Mouse (Mus musculus) heart, adult 2 months (tissue): ENCODE data around the gene Zswim5. TPM values are rescaled to one million over a fixed set of nuclear protein-coding genes. Genes with fewer than 3 reads are reported as not detected.
A peak's percentile ranks its signal among the peaks of the same experiment; 100 is the strongest.

ENCODE experiments used
- DNase-seq, 2 experiments: peaks; one replicate each; pipeline ENCODE4 v3.0.0; 2021
- H3K27ac ChIP-seq: fragments of 200-600 bp; 2 replicates; pipeline ENCODE4 v1.8.1; 2022
- H3K27me3 ChIP-seq: fragments of 200-500 bp; 2 replicates; pipeline ENCODE4 v1.6.1; 2012; ENCODE audit warnings: mild to moderate bottlenecking, low read length, inconsistent platforms, mixed read lengths; ENCODE audit not compliant: control insufficient read depth, insufficient read depth
- H3K36me3 ChIP-seq: fragments of 200-500 bp; 2 replicates; pipeline ENCODE4 v1.6.1; 2012; ENCODE audit warnings: low read length, inconsistent platforms; ENCODE audit not compliant: control insufficient read depth, insufficient read depth
- H3K4me1 ChIP-seq: fragments of 200-500 bp; 2 replicates; pipeline ENCODE4 v1.6.1; 2011; ENCODE audit warnings: low read length; ENCODE audit not compliant: control insufficient read depth, insufficient read depth
- H3K4me3 ChIP-seq: fragments of 200-600 bp; 2 replicates; pipeline ENCODE4 v1.8.1; 2022
- H3K79me2 ChIP-seq: fragments of 200-500 bp; replicated peaks from 2 replicates; pipeline ENCODE4 v1.6.1; 2012; ENCODE audit warnings: mild to moderate bottlenecking, inconsistent platforms, low read length, moderate library complexity, mixed read lengths; ENCODE audit not compliant: control insufficient read depth, insufficient read depth
- H3K9ac ChIP-seq: fragments of 200-500 bp; 2 replicates; pipeline ENCODE4 v1.6.1; 2012; ENCODE audit warnings: low read depth, mild to moderate bottlenecking, control low read depth, inconsistent platforms, low read length, mixed read lengths
- CTCF ChIP-seq: fragments of 200-600 bp; IDR thresholded peaks from 2 replicates; pipeline ENCODE4 v1.8.1; 2022; ENCODE audit warnings: antibody characterized with exemption, mild to moderate bottlenecking, moderate library complexity
- EP300 ChIP-seq: fragments of 200-500 bp; IDR thresholded peaks from 2 replicates; pipeline ENCODE4 v1.6.1; 2011; ENCODE audit warnings: low read depth, low read length, control low read depth; ENCODE audit not compliant: insufficient read depth
- POLR2A ChIP-seq: fragments of 200-500 bp; IDR thresholded peaks from 2 replicates; pipeline ENCODE4 v1.6.1; 2011; ENCODE audit warnings: mild to moderate bottlenecking, low read depth, low read length, control low read depth; ENCODE audit not compliant: insufficient read depth
- WGBS: fragments of 180-500 bp; shearing (Covaris S2); methylation state at CpG from one replicate; pipeline ENCODE4 v1.1.7; 2018; 5-methylcytosine and 5-hydroxymethylcytosine counted together
- intact Hi-C: fragments of 180-260 bp; cut with DNase I; formaldehyde crosslinking; loops from one replicate; pipeline ENCODE4 v1.15.1; 2025
- polyA plus RNA-seq: library from polyadenylated mRNA; depleted of rRNA; stranded (reverse); fragments of >200 nt; gene quantifications from 2 replicates; pipeline ENCODE4 v1.2.3, GENCODE M21; 2012
- total RNA-seq, 2 experiments: library from RNA; stranded (reverse); gene quantifications; 2 replicates each; pipeline ENCODE4 v1.2.3; 2021

The Zswim5 gene
- total and polyA plus RNA-seq, 3 experiments: 0.86 to 1.0 (median 1.0) TPM

GRCm38 (mm10) chr4:116995131-116995797 lies 118.1 kb downstream of the Zswim5 start, which contains the start of gene Hectd3:
Gene Hectd3 (plus strand): TSS chr4:116995317.
- Histone ChIP-seq H3K79me2 (no peaks in the 10 kb centered on the region), H3K4me1 (peaks cover 4% of the 10 kb centered on the region), H3K27me3 (no peaks in the 10 kb centered on the region), H3K4me3 (peak within 1 kb of the TSS; percentile 87), H3K27ac (peak within 1 kb of the TSS; percentile 87), H3K36me3 (no peaks in the 10 kb centered on the region), H3K9ac (peak within 1 kb of the TSS; percentile 90)
- intact Hi-C loops: loop anchor here (2.0 kb wide), 2 partner anchors 24 to 140 kb away; partner anchors contain the start of gene Eif2b3
- TF ChIP-seq EP300 (no peak), CTCF (peak; percentile 40), POLR2A (peak; percentile 54; the same call in 1 of the 2 replicates)
- WGBS: under 1% methylated on average over 58 of the region's 58 CpGs
- DNase-seq: peak; percentile 77 to 78

GRCm38 (mm10) chr4:116995798-116996135 lies 118.6 kb downstream of the Zswim5 start:
- Histone ChIP-seq H3K27me3 (no peaks in the 10 kb centered on the region), H3K4me3 (peak overlapping the region; percentile 87), H3K9ac (peak overlapping the region; percentile 90), H3K4me1 (peaks cover 4% of the 10 kb centered on the region), H3K27ac (peak overlapping the region; percentile 87), H3K36me3 (no peaks in the 10 kb centered on the region), H3K79me2 (no peaks in the 10 kb centered on the region)
- TF ChIP-seq EP300 (no peak), CTCF (peak; percentile 58), POLR2A (no peak)
- DNase-seq: peak; percentile 43 to 49
- intact Hi-C loops: loop anchor here (2.0 kb wide), 2 partner anchors 23 to 139 kb away; partner anchors contain the start of gene Eif2b3
- WGBS: under 1% methylated on average over 16 of the region's 16 CpGs

DNA sequence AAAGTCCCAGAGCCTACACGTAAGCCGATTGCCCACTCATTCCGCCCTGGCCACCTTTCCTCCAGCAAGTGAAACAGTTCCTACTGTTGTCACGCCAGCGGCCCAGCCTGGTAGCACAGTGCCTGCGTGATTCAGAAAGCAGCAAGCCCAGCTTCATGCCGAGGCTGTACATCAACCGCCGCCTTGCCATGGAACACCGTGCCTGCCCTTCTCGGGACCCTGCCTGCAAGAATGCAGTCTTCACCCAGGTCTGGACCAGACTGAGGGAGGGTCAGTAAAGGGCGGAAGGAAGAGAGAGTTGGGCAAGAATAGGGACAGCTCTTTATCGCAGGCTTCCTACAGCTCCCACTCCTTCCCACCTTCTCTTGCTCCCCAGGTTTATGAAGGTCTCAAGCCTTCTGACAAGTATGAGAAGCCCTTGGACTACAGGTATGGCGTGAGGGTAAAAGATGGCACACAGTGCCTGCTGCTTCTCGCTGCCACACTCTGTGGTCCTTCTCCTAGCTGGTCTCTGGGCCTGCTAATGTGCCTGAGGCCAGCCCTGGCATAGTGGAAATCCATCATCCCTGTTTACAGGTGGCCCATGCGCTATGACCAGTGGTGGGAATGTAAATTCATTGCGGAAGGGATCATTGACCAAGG lies 122.5 kb downstream of the Zswim5 start:
- Histone ChIP-seq H3K4me3 (no peak overlapping the region), H3K36me3 (no peaks in the 10 kb centered on the region), H3K9ac (no peak overlapping the region), H3K27me3 (no peaks in the 10 kb centered on the region), H3K79me2 (no peaks in the 10 kb centered on the region), H3K27ac (no peak overlapping the region), H3K4me1 (peaks cover 4% of the 10 kb centered on the region)
- intact Hi-C loops: loop anchor here (10.0 kb wide), 1 partner anchor 215 kb away; no protein-coding TSS in a partner anchor
- no peak for TF ChIP-seq CTCF
- TF ChIP-seq EP300: no peak
- TF ChIP-seq POLR2A: no peak
- 93% methylated on average over 17 of the region's 17 CpGs for WGBS
- DNase-seq: no peak

DNA sequence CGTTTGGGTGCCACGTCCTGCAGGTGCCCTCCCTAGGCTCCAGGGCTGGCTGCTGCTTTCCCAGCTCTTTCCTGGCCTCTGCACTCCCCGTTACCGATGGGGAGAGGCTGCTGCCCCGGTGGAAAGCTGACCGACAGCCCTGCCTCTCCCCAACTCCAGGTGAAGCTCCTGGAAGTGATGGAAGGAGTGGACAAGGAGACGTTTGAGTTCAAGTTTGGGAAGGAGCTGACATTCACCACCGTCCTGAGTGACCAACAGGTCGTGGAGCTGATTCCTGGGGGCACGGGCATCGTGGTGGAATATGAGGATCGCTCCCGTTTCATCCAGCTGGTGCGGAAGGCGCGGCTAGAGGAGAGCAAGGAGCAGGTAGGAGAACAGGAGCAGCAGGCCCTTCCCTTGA lies 124.8 kb downstream of the Zswim5 start:
- TF ChIP-seq EP300 (no peak), POLR2A (no peak), CTCF (no peak)
- Histone ChIP-seq H3K27me3 (no peaks in the 10 kb centered on the region), H3K36me3 (no peaks in the 10 kb centered on the region), H3K27ac (no peak overlapping the region), H3K79me2 (no peaks in the 10 kb centered on the region), H3K4me3 (no peak overlapping the region), H3K9ac (no peak overlapping the region), H3K4me1 (no peaks in the 10 kb centered on the region)
- WGBS: 91% methylated on average over 16 of the region's 16 CpGs
- no peak for DNase-seq
- intact Hi-C loops: loop anchor here (2.0 to 10.0 kb wide), 3 partner anchors 119 to 213 kb away; no protein-coding TSS in a partner anchor

- no peak overlapping the region for H3K4me3 ChIP-seq
- peaks cover 1% of the 10 kb centered on the region; the same call in 1 of the 2 replicates for H3K4me1 ChIP-seq
- H3K27me3 ChIP-seq: no peaks in the 10 kb centered on the region
- no peak overlapping the region for H3K27ac ChIP-seq
- TF ChIP-seq CTCF (peak; percentile 92), POLR2A (no peak), EP300 (no peak)
- intact Hi-C loops: loop anchor here (2.0 to 10.0 kb wide), 3 partner anchors 118 to 212 kb away; no protein-coding TSS in a partner anchor
- whole genome bisulfite sequencing: 55% methylated on average over 38 of the region's 38 CpGs
- no peak overlapping the region for H3K9ac ChIP-seq
- peak; percentile 56 to 62 for DNase-seq
- H3K79me2 ChIP-seq: no peaks in the 10 kb centered on the region
- no peaks in the 10 kb centered on the region for H3K36me3 ChIP-seq
These were observed 125.7 kb downstream of the Zswim5 start for GRCm38 (mm10) chr4:117002543-117003521.
